Mouse (Mus musculus) limb, embryonic 13.5 days (tissue): ENCODE results near the gene B3gnt4. TPM values are rescaled to one million over a fixed set of nuclear protein-coding genes. Genes with fewer than 3 reads are reported as not detected.

Source experiments
- ATAC-seq: fragments of 200-750 bp; cut with Nextera tagmentation; 2 replicates; pipeline ENCODE4 v1.8.0; 2017; ENCODE audit warnings: low read depth, moderate number of reproducible peaks, moderate TSS enrichment; ENCODE audit not compliant: low FRiP score
- H3K27ac ChIP-seq: fragments of 300-500 bp; sonication (generic); 2 replicates; pipeline ENCODE4 v1.5.1; 2015; ENCODE audit warnings: inconsistent platforms, mild to moderate bottlenecking, moderate library complexity
- H3K27me3 ChIP-seq: fragments of 300-500 bp; sonication (generic); 2 replicates; pipeline ENCODE4 v1.6.1; 2015; ENCODE audit warnings: mild to moderate bottlenecking, inconsistent platforms
- H3K36me3 ChIP-seq: fragments of 300-500 bp; sonication (generic); 2 replicates; pipeline ENCODE4 v1.6.1; 2015; ENCODE audit warnings: inconsistent platforms, mild to moderate bottlenecking, moderate library complexity
- H3K4me1 ChIP-seq: fragments of 300-500 bp; sonication (generic); 2 replicates; pipeline ENCODE4 v1.6.1; 2015; ENCODE audit warnings: inconsistent platforms
- H3K4me2 ChIP-seq: fragments of 300-500 bp; sonication (generic); replicated peaks from 2 replicates; pipeline ENCODE4 v1.6.1; 2015; ENCODE audit warnings: inconsistent platforms, mild to moderate bottlenecking, moderate library complexity
- H3K4me3 ChIP-seq: fragments of 300-500 bp; sonication (generic); 2 replicates; pipeline ENCODE4 v1.5.1; 2015; ENCODE audit warnings: moderate library complexity, mild to moderate bottlenecking, inconsistent platforms
- H3K9ac ChIP-seq: fragments of 300-500 bp; sonication (generic); 2 replicates; pipeline ENCODE4 v1.6.1; 2015; ENCODE audit warnings: mild to moderate bottlenecking, inconsistent platforms
- H3K9me3 ChIP-seq: fragments of 300-500 bp; sonication (generic); 2 replicates; pipeline ENCODE4 v1.6.1; 2016; ENCODE audit warnings: inconsistent platforms
- WGBS: fragments of 180-500 bp; shearing (Covaris S2); methylation state at CpG from one replicate; pipeline ENCODE4 v1.1.7; 2015; 5-methylcytosine and 5-hydroxymethylcytosine counted together
- microRNA-seq: library from miRNA; unstranded; fragments of <30 nt; microRNA quantifications from one replicate; pipeline ENCODE4, GENCODE M21; 2016
- polyA plus RNA-seq: library from polyadenylated mRNA; unstranded; fragments of >200 nt; fragmentation: Nextera tagmentation; extraction: Ambion mirVana; gene quantifications from 2 replicates; pipeline ENCODE4 v1.2.1, GENCODE M21; 2015

Gene B3gnt4
- polyA plus RNA-seq, 1 experiment from 2014 or later: 0.50 TPM

GRCm38 (mm10) chr5:123530056-123530455 is 19.8 kb downstream of the B3gnt4 start:
- no peaks in the 10 kb centered on the region for H3K27me3 ChIP-seq
- 88% methylated on average over 8 of the region's 8 CpGs for WGBS
- no peak overlapping the region for H3K4me2 ChIP-seq
- H3K9me3 ChIP-seq: no peaks in the 10 kb centered on the region
- no peaks in the 10 kb centered on the region for H3K4me1 ChIP-seq
- no peak for ATAC-seq
- no peak overlapping the region for H3K27ac ChIP-seq
- H3K9ac ChIP-seq: no peak overlapping the region
- H3K36me3 ChIP-seq: peaks cover 73% of the 10 kb centered on the region
- H3K4me3 ChIP-seq: no peak overlapping the region

DNA sequence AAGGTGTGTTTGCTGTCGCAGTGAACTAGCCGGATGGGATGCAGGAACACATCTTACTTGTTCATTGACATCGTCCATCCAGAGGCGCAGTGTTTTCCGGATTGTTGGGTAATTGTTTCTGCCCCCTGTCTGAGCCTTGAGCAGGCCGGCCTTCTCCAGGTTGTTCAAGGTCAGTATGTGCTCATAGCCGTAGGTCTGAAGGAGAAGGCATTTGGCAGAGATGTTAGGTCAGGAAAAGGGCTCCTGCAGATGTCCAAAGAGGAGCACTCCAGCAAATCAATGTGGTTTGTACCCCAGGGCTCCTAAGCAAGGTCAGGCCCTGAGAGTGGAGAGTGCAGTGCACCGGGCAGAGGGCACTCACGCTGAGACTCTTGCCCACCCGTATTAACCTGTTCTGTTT is 23.5 kb downstream of the B3gnt4 start:
- H3K27ac ChIP-seq: no peak overlapping the region
- ATAC-seq: no peak
- 93% methylated on average over 10 of the region's 10 CpGs for WGBS
- no peak overlapping the region for H3K4me3 ChIP-seq
- no peaks in the 10 kb centered on the region for H3K4me1 ChIP-seq
- H3K9ac ChIP-seq: no peak overlapping the region
- no peak overlapping the region for H3K4me2 ChIP-seq
- no peaks in the 10 kb centered on the region for H3K27me3 ChIP-seq
- no peaks in the 10 kb centered on the region for H3K9me3 ChIP-seq
- peaks cover 87% of the 10 kb centered on the region for H3K36me3 ChIP-seq

DNA sequence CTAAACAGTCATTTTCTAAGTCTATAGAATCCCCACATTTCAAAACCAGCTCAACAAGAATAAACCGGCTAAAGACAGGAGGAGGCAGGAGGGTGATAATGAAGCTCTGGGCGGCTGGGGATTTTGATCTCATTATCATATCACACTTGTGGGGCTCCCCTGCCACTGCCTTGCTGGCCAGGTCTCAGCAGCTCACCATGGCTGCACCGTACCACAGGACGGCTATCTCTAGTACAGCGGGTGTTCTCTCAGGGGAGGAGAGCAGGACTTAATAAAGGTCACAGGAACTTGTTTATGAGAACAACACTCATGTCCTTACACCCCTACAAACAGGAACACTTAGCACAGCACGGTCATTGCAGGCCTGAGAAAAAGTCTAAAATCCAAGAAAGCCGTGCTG is 45.4 kb downstream of the B3gnt4 start:
- H3K27ac ChIP-seq: no peak overlapping the region
- H3K9ac ChIP-seq: no peak overlapping the region
- peaks cover 57% of the 10 kb centered on the region for H3K36me3 ChIP-seq
- WGBS: 94% methylated on average over 7 of the region's 7 CpGs
- H3K4me2 ChIP-seq: no peak overlapping the region
- H3K4me1 ChIP-seq: no peaks in the 10 kb centered on the region
- no peaks in the 10 kb centered on the region for H3K27me3 ChIP-seq
- no peak for ATAC-seq
- no peak overlapping the region for H3K4me3 ChIP-seq
- H3K9me3 ChIP-seq: no peaks in the 10 kb centered on the region

GRCm38 (mm10) chr5:123556451-123556850 is 46.2 kb downstream of the B3gnt4 start:
- Histone ChIP-seq H3K27me3 (no peaks in the 10 kb centered on the region), H3K36me3 (peaks cover 63% of the 10 kb centered on the region), H3K4me3 (no peak overlapping the region), H3K4me2 (no peak overlapping the region), H3K9ac (no peak overlapping the region), H3K4me1 (no peaks in the 10 kb centered on the region), H3K27ac (no peak overlapping the region), H3K9me3 (no peaks in the 10 kb centered on the region)
- ATAC-seq: no peak
- 58% methylated on average over 2 of the region's 2 CpGs for WGBS

GRCm38 (mm10) chr5:123559588-123559987 is 49.3 kb downstream of the B3gnt4 start:
- Histone ChIP-seq H3K27me3 (no peaks in the 10 kb centered on the region), H3K9me3 (no peaks in the 10 kb centered on the region), H3K36me3 (peaks cover 88% of the 10 kb centered on the region), H3K4me2 (no peak overlapping the region), H3K4me1 (no peaks in the 10 kb centered on the region), H3K9ac (no peak overlapping the region), H3K4me3 (no peak overlapping the region), H3K27ac (no peak overlapping the region)
- ATAC-seq: no peak
- 91% methylated on average over 8 of the region's 8 CpGs for WGBS

- H3K4me2 ChIP-seq: no peak overlapping the region
- H3K9me3 ChIP-seq: no peaks in the 10 kb centered on the region
- no peak for ATAC-seq
- H3K4me1 ChIP-seq: no peaks in the 10 kb centered on the region
- H3K36me3 ChIP-seq: peaks cover 92% of the 10 kb centered on the region
- 93% methylated on average over 11 of the region's 11 CpGs for WGBS
- H3K9ac ChIP-seq: no peak overlapping the region
- H3K27me3 ChIP-seq: no peaks in the 10 kb centered on the region
- no peak overlapping the region for H3K27ac ChIP-seq
- H3K4me3 ChIP-seq: no peak overlapping the region
Observed at GRCm38 (mm10) chr5:123561128-123561527, 50.9 kb downstream of the B3gnt4 start.

Small RNA genes lying within 50 kb of the gene (microRNA-seq; reads per million reads assigned to microRNA genes)
- 2.3 reads per million, percentile 6 among the genes with 10 or more reads in this experiment for gene Mir7647

Other genes starting within 250 kb of the B3gnt4 start
- 31.2 and 33.1 TPM in 2 replicates for gene Bcl7a, start 166.6 kb upstream of the B3gnt4 start, polyA plus RNA-seq
- 13.9 and 15.1 TPM in 2 replicates for gene Mlxip, start 115.7 kb upstream of the B3gnt4 start, polyA plus RNA-seq
- gene Lrrc43, start 21.2 kb upstream of the B3gnt4 start, polyA plus RNA-seq: not detected in 2 replicates
- gene Il31, start 21.0 kb upstream of the B3gnt4 start, polyA plus RNA-seq: not detected in 2 replicates
- gene Diablo, start 13.7 kb downstream of the B3gnt4 start, polyA plus RNA-seq: 115 and 118 TPM in 2 replicates
- 0.45 TPM in 1 of 2 replicates, not detected in the other for gene Gm49027, start 15.0 kb downstream of the B3gnt4 start, polyA plus RNA-seq
- 27.3 and 27.4 TPM in 2 replicates for gene Vps33a, start 62.6 kb downstream of the B3gnt4 start, polyA plus RNA-seq
- gene Clip1, start 174.2 kb downstream of the B3gnt4 start, polyA plus RNA-seq: 45.1 and 49.0 TPM in 2 replicates
- 89.6 and 93.4 TPM in 2 replicates for gene Zcchc8, start 210.6 kb downstream of the B3gnt4 start, polyA plus RNA-seq
- gene Rsrc2, start 239.0 kb downstream of the B3gnt4 start, polyA plus RNA-seq: 149 and 160 TPM in 2 replicates
- gene Kntc1, start 239.3 kb downstream of the B3gnt4 start, polyA plus RNA-seq: 32.0 and 34.4 TPM in 2 replicates